Mouse (Mus musculus): Measurements from ENCODE around the gene Coa5. TPM values are rescaled to one million over a fixed set of nuclear protein-coding genes. Genes with fewer than 3 reads are reported as not detected.

Gene Coa5
- polyA plus RNA-seq, 1 experiment from 2014 or later, result 65.6 TPM

DNA sequence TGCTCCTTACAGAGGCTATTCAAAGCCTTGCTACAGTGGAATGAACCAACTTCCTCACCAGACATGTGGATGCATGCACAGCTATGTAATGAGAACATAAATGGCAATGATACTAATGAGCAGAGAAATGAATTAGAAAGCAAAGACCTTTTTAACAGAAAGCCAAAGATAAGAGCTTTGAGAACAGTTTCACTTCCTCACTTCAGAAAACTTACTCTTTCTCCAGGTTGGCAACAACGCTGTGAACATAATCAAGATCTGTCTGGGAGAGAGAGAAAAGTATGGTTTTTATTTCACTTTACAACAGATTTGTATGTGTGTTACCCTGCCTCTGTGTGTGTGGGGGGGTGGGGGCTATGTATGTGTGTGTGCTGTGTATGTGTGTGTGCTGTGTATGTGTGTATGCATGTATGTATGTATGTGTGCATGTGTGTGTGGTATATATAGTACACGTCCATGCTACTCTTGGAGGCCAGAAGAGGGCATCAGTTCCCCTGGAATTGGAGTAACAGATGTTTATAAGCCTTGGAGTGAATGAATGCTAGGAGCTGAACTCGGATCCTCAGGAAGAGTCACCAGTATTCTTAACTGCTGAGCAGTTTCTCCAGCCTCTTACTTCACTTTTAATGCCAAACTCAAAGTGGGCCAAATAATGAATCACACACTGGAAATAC lies 36.6 kb upstream of the Coa5 start:
- no peak for ATAC-seq (replicated peaks)
- WGBS, result 87% methylated on average over 3 of the region's 3 CpGs
- no peak overlapping the region for H3K4me2 ChIP-seq
- no peaks in the 10 kb centered on the region for H3K36me3 ChIP-seq (replicated peaks)
- no peaks in the 10 kb centered on the region for H3K9me3 ChIP-seq
- H3K4me3 ChIP-seq, result no peak overlapping the region
- H3K9ac ChIP-seq, result no peak overlapping the region
- H3K4me1 ChIP-seq, result no peaks in the 10 kb centered on the region
- no peak overlapping the region for H3K27ac ChIP-seq
- H3K27me3 ChIP-seq (replicated peaks), result no peaks in the 10 kb centered on the region

DNA sequence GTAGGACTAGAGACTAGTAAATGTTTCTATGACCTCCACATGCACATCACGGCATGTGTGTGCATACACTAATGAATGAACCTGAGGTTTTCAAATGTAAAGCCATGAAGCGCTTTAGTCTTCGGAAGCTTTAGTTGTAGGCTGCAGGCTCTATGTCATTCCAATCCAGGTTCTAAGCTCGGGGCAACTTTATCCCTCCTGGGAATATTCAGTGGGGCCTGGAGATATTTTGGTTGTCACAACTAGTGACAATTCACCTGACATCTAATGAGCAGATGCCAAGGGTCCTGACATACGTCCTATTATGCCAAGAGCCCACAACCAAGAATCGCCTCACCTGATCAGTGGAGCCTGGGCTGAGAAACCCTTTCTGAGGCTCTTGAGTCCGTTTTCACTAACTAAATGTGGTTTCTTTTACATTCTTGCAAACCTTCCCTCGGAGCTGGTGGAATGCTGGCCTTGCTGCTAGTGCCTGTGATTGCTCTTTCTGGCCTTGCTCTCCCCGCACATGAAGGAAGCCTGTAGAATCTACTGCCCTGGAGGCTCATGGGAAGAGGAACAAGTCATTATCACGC lies 35.1 kb upstream of the Coa5 start:
- H3K9me3 ChIP-seq, result no peaks in the 10 kb centered on the region
- H3K36me3 ChIP-seq (replicated peaks), result no peaks in the 10 kb centered on the region
- H3K4me2 ChIP-seq, result no peak overlapping the region
- no peak overlapping the region for H3K4me3 ChIP-seq
- WGBS, result 87% methylated on average over 10 of the region's 10 CpGs
- H3K27me3 ChIP-seq (replicated peaks), result no peaks in the 10 kb centered on the region
- no peak overlapping the region for H3K9ac ChIP-seq
- H3K27ac ChIP-seq, result no peak overlapping the region
- no peak for ATAC-seq (replicated peaks)
- H3K4me1 ChIP-seq, result no peaks in the 10 kb centered on the region

- 91% methylated on average over 7 of the region's 7 CpGs for WGBS
- no peak overlapping the region for H3K27ac ChIP-seq
Measured at GRCm38 (mm10) chr1:37457546-37457945, 27.6 kb upstream of the Coa5 start.

GRCm38 (mm10) chr1:37451270-37451669 lies 21.4 kb upstream of the Coa5 start:
- H3K4me2 ChIP-seq, result no peak overlapping the region
- H3K9ac ChIP-seq, result no peak overlapping the region
- no peaks in the 10 kb centered on the region for H3K4me1 ChIP-seq
- H3K27me3 ChIP-seq (replicated peaks), result no peaks in the 10 kb centered on the region
- no peaks in the 10 kb centered on the region for H3K9me3 ChIP-seq
- 0 out of 2 replicates have a peak, but pooled peaks cover 3% of the 10 kb centered on the region for H3K36me3 ChIP-seq (replicated peaks)
- no peak for ATAC-seq (replicated peaks)
- 92% methylated on average over 8 of the region's 8 CpGs for WGBS
- H3K27ac ChIP-seq, result no peak overlapping the region
- no peak overlapping the region for H3K4me3 ChIP-seq

More at GRCm38 (mm10) chr1:37457546-37457945, 27.6 kb upstream of the Coa5 start:
- Histone ChIP-seq H3K36me3 (replicated peaks) (no peaks in the 10 kb centered on the region), H3K9me3 (no peaks in the 10 kb centered on the region), H3K9ac (no peak overlapping the region), H3K4me2 (no peak overlapping the region), H3K4me3 (no peak overlapping the region), H3K27me3 (replicated peaks) (no peaks in the 10 kb centered on the region), H3K4me1 (no peaks in the 10 kb centered on the region)
- ATAC-seq (replicated peaks), result no peak

DNA sequence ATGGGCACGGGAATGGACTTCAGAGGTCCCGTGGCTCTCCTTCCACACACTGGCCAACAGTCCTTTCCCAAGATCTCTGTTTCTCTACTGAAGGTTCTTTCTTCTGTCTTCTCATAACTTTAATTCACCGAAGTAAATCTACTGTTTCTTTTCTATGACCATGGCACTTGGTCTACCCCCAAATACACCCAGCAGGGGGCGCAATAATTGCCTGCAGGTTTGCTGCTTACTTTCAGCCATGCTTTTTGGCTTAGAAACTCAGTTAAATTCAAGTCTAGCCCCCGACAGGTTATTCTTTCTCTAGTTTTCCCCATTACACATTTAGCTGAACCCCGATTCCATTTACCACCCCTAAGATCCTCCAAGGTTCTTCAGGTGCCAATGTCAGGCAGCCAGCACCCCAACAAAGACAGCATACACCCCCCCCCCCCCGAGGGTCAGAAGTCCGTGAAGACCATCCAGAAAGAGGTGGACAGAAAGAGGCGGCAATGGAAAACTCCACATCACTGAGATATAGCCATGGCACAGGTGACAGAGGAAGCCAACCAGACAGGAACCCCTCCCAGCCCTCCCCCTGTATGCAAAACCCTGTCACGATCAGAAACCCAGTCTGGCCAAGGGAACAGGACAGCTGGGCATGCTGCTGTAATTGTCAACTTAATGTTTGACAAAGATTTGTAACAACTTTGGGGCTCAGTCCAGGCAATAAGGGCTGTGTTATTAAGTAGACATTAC lies 18.6 kb upstream of the Coa5 start:
- 0 out of 2 replicates have a peak, but pooled peaks cover 3% of the 10 kb centered on the region for H3K36me3 ChIP-seq (replicated peaks)
- no peak for ATAC-seq (replicated peaks)
- H3K4me1 ChIP-seq, result no peaks in the 10 kb centered on the region
- H3K9me3 ChIP-seq, result no peaks in the 10 kb centered on the region
- no peak overlapping the region for H3K27ac ChIP-seq
- no peak overlapping the region for H3K4me2 ChIP-seq
- H3K9ac ChIP-seq, result no peak overlapping the region
- 80% methylated on average over 10 of the region's 10 CpGs for WGBS
- H3K27me3 ChIP-seq (replicated peaks), result no peaks in the 10 kb centered on the region
- H3K4me3 ChIP-seq, result no peak overlapping the region

DNA sequence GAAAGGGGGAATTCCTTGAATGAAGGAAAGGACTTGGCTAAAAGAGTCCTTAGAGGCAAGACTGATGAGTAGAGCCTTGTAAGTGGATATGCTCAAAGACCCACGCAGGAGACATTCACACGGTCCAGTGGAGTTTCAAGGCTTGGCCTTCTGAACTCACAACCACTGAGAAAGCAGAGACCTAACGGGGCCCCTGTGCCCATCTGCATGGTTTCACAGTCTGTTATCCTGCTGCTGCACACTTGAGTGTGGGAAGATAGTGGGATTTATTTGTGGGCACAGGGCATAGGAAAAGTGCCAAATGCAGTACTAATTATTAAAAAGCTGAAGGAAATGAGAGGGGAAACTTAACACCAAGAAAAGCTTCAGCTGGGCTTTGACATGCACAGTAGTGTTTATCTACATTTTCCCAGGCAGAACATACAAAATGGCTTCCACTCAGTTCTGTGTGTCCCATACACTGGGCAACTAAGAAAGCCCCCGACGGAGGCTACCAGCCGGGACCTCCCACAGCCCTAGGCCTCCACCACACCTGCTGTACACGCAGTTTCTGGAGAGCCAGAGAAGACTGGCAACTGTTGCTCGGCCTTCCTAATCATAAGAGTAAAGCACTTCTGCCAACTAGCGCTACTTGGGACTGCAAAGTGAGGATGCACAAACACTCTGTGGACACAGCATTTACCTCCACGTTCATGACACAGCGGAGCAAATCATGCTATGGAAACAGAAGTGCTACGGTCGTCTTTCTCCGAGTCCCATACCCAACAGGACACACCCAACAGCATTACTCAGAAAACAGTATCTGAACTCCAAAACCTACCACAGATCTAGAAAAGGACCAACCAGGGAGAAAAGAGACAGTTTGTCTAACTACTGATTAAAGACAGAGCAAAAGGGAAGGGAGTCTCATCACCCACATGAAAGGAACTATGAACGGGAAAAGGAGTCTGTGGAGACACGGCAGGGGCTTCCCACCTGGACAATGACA lies 13.2 kb upstream of the Coa5 start:
- Histone ChIP-seq H3K4me3 (no peak overlapping the region), H3K27ac (no peak overlapping the region), H3K4me1 (no peaks in the 10 kb centered on the region), H3K9me3 (no peaks in the 10 kb centered on the region), H3K9ac (no peak overlapping the region), H3K4me2 (no peak overlapping the region), H3K36me3 (replicated peaks) (peaks cover 20% of the 10 kb centered on the region; the same call in 1 of the 2 replicates), H3K27me3 (replicated peaks) (no peaks in the 10 kb centered on the region)
- no peak for ATAC-seq (replicated peaks)
- 93% methylated on average over 16 of the region's 16 CpGs for WGBS

DNA sequence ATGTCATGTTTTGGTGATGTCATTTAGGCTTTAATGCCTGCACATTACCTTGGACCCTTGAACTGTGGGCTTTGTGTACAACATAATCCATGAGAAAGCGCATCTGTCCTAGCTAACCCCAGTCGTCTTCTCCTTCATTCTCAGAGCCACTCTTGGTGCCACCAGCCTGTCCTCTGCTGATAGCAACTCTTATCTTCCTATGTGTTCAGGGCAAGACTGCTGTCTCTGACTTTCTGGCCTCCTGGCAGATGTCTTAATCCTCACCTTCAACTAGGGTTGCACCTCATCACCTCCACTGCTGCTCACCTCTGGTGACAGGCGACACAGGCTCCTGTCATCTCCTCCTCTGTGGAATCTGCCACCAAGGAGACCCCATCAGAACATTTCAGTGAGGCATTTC lies 6.5 kb upstream of the Coa5 start:
- H3K36me3 ChIP-seq (replicated peaks), result peaks cover 52% of the 10 kb centered on the region
- ATAC-seq (replicated peaks), result no peak
- 96% methylated on average over 3 of the region's 3 CpGs for WGBS
- no peak overlapping the region for H3K27ac ChIP-seq
- H3K4me1 ChIP-seq, result peaks cover 17% of the 10 kb centered on the region
- H3K27me3 ChIP-seq (replicated peaks), result no peaks in the 10 kb centered on the region
- H3K9ac ChIP-seq, result no peak overlapping the region
- H3K4me2 ChIP-seq, result no peak overlapping the region
- no peaks in the 10 kb centered on the region for H3K9me3 ChIP-seq
- H3K4me3 ChIP-seq, result no peak overlapping the region

GRCm38 (mm10) chr1:37430297-37430840 lies 466 bp upstream of the Coa5 start:
- WGBS, result 2% methylated on average over 40 of the region's 40 CpGs

GRCm38 (mm10) chr1:37428911-37429310 lies 992 bp downstream of the Coa5 start:
- 82% methylated on average over 2 of the region's 2 CpGs for WGBS
- Histone ChIP-seq H3K27me3 (replicated peaks) (no peaks in the 10 kb centered on the region), H3K9ac (peak overlapping the region; percentile 93; the same call in 1 of the 2 replicates), H3K4me3 (peak overlapping the region; percentile 92), H3K36me3 (replicated peaks) (peaks cover 13% of the 10 kb centered on the region; the same call in 1 of the 2 replicates), H3K9me3 (0 out of 2 replicates have a peak, but pooled peaks cover 5% of the 10 kb centered on the region), H3K4me1 (peaks cover 38% of the 10 kb centered on the region), H3K27ac (no peak overlapping the region), H3K4me2 (peak overlapping the region; percentile 81)
- ATAC-seq (replicated peaks), result no peak

More at GRCm38 (mm10) chr1:37430297-37430840, 466 bp upstream of the Coa5 start:
- Histone ChIP-seq H3K36me3 (replicated peaks) (peaks cover 11% of the 10 kb centered on the region; the same call in 1 of the 2 replicates), H3K4me3 (peak overlapping the region; percentile 92), H3K27me3 (replicated peaks) (no peaks in the 10 kb centered on the region), H3K4me1 (peaks cover 38% of the 10 kb centered on the region), H3K9ac (peak overlapping the region; percentile 93), H3K9me3 (no peaks in the 10 kb centered on the region), H3K4me2 (peak overlapping the region; percentile 94), H3K27ac (peak overlapping the region; percentile 80)
- peak; percentile 38 for ATAC-seq (replicated peaks)

DNA sequence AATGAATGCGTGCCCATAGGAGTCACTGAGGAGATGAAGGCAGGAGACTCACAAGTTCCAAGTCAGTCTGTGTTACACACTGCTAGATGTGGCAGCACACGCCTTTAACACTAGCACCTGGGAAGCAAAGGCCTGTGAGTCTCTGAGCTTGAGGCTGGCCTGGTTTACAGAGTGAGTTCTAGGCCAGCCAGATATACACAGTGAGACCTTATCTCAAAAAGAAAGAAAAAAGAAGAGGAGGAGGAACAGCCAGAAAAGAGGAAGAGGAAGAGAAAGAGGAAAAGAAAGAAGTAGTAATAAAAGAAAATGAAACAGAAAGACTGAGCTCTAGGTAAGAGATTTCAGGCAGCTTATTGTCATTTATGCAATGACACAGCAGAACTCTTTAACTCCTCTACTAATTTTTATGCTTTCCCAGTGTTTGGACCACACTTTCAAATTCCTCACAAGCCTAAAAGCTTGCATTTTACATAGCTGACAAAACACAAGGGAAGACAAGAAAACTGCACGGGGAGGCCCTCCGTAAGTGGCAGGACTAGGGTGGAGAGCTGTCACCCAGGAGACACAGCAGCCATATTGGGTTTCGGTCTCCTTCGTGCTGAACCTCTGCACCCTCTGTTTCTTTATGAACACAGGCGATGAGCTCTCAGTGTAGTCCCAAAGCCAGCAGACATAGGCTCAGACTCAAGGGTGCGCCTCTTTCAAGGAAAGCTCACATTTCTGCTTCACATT lies 2.6 kb downstream of the Coa5 start:
- ATAC-seq (replicated peaks), result no peak
- Histone ChIP-seq H3K27me3 (replicated peaks) (no peaks in the 10 kb centered on the region), H3K27ac (no peak overlapping the region), H3K9me3 (0 out of 2 replicates have a peak, but pooled peaks cover 5% of the 10 kb centered on the region), H3K4me1 (peaks cover 30% of the 10 kb centered on the region), H3K9ac (no peak overlapping the region), H3K36me3 (replicated peaks) (peaks cover 9% of the 10 kb centered on the region; the same call in 1 of the 2 replicates), H3K4me3 (no peak overlapping the region), H3K4me2 (no peak overlapping the region)
- 94% methylated on average over 8 of the region's 8 CpGs for WGBS

GRCm38 (mm10) chr1:37419420-37419819 lies 10.5 kb downstream of the Coa5 start:
- 100% methylated on average over 1 of the region's 1 CpGs for WGBS
- H3K4me1 ChIP-seq, result no peaks in the 10 kb centered on the region
- no peak overlapping the region for H3K9ac ChIP-seq
- H3K4me3 ChIP-seq, result no peak overlapping the region
- ATAC-seq (replicated peaks), result no peak
- 0 out of 2 replicates have a peak, but pooled peaks cover 5% of the 10 kb centered on the region for H3K9me3 ChIP-seq
- H3K27me3 ChIP-seq (replicated peaks), result no peaks in the 10 kb centered on the region
- H3K27ac ChIP-seq, result no peak overlapping the region
- no peak overlapping the region for H3K4me2 ChIP-seq
- H3K36me3 ChIP-seq (replicated peaks), result peaks cover 31% of the 10 kb centered on the region; the same call in 1 of the 2 replicates
